Mouse (Mus musculus) G1E (cell line): ENCODE data around the gene Tbx10.
"Not testable (repeated sequence)": the region's sequence is repeated elsewhere in the genome, so short reads cannot be mapped to it uniquely, and the experiment has no call there.

Source experiments
- CTCF ChIP-seq: IDR thresholded peaks from 2 replicates; pipeline ENCODE4 v1.5.1; 2012; ENCODE audit warnings: low read depth, low read length, inconsistent platforms, mixed read lengths
- GATA1 ChIP-seq: IDR thresholded peaks from 2 replicates; pipeline ENCODE4 v1.6.1; 2012; ENCODE audit warnings: borderline replicate concordance, low read length, inconsistent platforms, mixed read lengths
- POLR2AphosphoS5 ChIP-seq: IDR thresholded peaks from 2 replicates; pipeline ENCODE4 v1.6.1; 2012; ENCODE audit warnings: low read depth, low read length, inconsistent platforms; ENCODE audit not compliant: insufficient replicate concordance
- TAL1 ChIP-seq: conservative IDR thresholded peaks from 2 replicates; pipeline ENCODE4 v1.6.1; 2012; ENCODE audit warnings: low read depth, low read length, inconsistent platforms, mixed read lengths

GRCm38 (mm10) chr19:4044109-4044508 lies 51.6 kb downstream of the Tbx10 start:
- not testable (repeated sequence) for TF ChIP-seq CTCF, GATA1, TAL1, POLR2AphosphoS5
